Mouse (Mus musculus): ENCODE measurements around the gene Podnl1. TPM values are rescaled to one million over a fixed set of nuclear protein-coding genes. Genes with fewer than 3 reads are reported as not detected.

Gene Podnl1
- polyA plus RNA-seq, 1 experiment from 2014 or later = 0.34 TPM

DNA sequence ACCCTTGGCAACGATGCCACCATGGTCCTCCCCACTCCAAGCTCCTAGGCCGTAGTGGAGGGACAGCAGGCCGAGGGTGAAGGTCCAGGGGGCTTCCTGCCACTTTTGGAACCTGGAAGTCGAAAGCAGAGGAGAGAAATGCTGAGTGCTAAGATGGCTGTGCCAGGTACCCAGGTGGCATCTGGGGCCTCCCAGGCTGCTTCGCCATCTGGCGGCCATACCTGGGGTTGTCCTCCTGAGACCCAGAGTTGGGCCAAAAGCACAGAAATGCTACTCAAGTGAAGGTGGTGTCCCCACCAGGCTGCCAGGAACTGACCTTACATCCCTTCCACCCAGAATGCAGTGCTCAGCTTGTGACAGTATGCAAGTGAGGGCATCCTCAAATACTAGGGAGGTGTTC, 48.1 kb downstream of the Podnl1 start:
- Histone ChIP-seq H3K9me3 (ENCODE audit: control insufficient read depth, low read length) (no peaks in the 10 kb centered on the region), H3K27ac (ENCODE audit: low read depth, low read length) (no peak overlapping the region), H3K4me2 (replicated peaks; ENCODE audit: low read depth, low read length) (no peak overlapping the region), H3K36me3 (ENCODE audit: control insufficient read depth, insufficient read depth, low read length) (peaks cover 41% of the 10 kb centered on the region), H3K4me3 (ENCODE audit: low read length) (no peak overlapping the region), H3K9ac (ENCODE audit: low read depth, low read length) (no peak overlapping the region), H3K4me1 (ENCODE audit: control insufficient read depth, insufficient read depth, low read length) (peaks cover 9% of the 10 kb centered on the region), H3K27me3 (ENCODE audit: control insufficient read depth, insufficient read depth, low read length) (no peaks in the 10 kb centered on the region)
- 84% methylated on average over 6 of the region's 6 CpGs for WGBS
- no peak for ATAC-seq (ENCODE audit: low FRiP score, low TSS enrichment)

DNA sequence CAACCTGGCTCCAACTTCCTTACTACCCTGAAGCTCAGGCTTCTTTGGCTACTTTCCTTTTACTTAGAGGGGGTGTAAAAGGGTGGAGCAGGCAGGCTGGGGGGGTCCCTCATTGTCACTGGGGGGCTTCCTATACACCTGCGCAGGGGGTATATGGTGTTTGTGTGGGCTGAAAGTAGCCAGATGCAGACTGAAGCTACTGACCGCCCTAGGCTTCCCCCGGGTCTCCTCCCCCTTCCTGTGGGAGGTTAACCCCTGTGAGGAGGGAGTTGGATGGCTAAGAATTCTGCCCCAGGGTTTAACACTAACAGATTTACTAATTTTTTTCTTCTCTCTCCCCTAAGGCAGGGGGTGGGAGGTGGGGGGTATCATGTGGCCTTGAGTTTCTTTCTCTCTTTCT, 50.8 kb downstream of the Podnl1 start:
- Histone ChIP-seq H3K4me2 (replicated peaks; ENCODE audit: low read depth, low read length) (no peak overlapping the region; the same call in 1 of the 2 replicates), H3K27me3 (ENCODE audit: control insufficient read depth, insufficient read depth, low read length) (no peaks in the 10 kb centered on the region), H3K9me3 (ENCODE audit: control insufficient read depth, low read length) (no peaks in the 10 kb centered on the region), H3K4me1 (ENCODE audit: control insufficient read depth, insufficient read depth, low read length) (peaks cover 31% of the 10 kb centered on the region), H3K9ac (ENCODE audit: low read depth, low read length) (peak overlapping the region; percentile 28), H3K27ac (ENCODE audit: low read depth, low read length) (no peak overlapping the region), H3K36me3 (ENCODE audit: control insufficient read depth, insufficient read depth, low read length) (peaks cover 32% of the 10 kb centered on the region), H3K4me3 (ENCODE audit: low read length) (no peak overlapping the region)
- 2% methylated on average over 3 of the region's 3 CpGs for WGBS
- ATAC-seq (ENCODE audit: low FRiP score, low TSS enrichment) = no peak

DNA sequence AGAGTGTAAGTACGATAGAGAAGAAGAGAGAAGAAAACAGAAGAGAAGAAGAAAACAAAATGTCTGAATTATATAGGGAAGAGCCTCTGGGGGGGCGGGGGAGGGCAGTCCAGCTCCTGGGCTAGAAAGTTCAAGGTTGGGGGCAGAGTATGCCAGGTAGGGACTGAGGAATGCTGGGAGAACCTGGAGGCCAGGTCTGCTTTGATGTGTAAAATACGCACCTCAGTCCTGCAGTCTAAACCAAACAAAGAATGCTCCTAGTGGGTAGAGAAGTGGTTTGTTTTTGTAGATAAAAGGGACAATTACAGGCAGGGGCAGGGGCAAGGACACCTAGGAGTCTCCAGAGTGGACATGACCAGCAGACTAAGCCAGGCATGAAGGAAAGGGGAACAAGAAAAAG, 51.6 kb downstream of the Podnl1 start:
- Histone ChIP-seq H3K27me3 (ENCODE audit: control insufficient read depth, insufficient read depth, low read length) (no peaks in the 10 kb centered on the region), H3K9me3 (ENCODE audit: control insufficient read depth, low read length) (no peaks in the 10 kb centered on the region), H3K27ac (ENCODE audit: low read depth, low read length) (no peak overlapping the region), H3K4me2 (replicated peaks; ENCODE audit: low read depth, low read length) (no peak overlapping the region), H3K4me1 (ENCODE audit: control insufficient read depth, insufficient read depth, low read length) (peaks cover 35% of the 10 kb centered on the region), H3K4me3 (ENCODE audit: low read length) (no peak overlapping the region), H3K9ac (ENCODE audit: low read depth, low read length) (no peak overlapping the region), H3K36me3 (ENCODE audit: control insufficient read depth, insufficient read depth, low read length) (peaks cover 23% of the 10 kb centered on the region)
- no peak for ATAC-seq (ENCODE audit: low FRiP score, low TSS enrichment)
- WGBS = 89% methylated on average over 3 of the region's 3 CpGs

DNA sequence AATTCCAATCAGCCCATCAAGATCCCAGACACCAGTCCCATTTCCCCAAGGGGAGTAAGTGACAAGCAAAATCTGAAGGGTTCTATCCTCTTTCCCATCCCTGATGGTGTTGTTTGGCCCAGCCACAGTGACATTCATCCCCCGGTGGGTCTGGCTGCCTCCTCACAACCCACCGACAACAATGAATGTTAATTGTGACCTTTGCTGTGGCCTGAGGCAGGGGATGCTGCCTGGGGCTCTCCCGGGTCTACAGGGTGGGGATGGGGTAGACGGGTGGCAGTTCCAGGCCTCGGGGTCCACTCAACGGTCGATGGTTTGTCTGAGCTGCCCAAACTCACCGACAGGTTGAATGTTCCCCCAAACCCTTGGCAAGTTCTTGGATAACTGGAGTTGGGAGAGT, 52.8 kb downstream of the Podnl1 start:
- Histone ChIP-seq H3K27me3 (ENCODE audit: control insufficient read depth, insufficient read depth, low read length) (no peaks in the 10 kb centered on the region), H3K4me2 (replicated peaks; ENCODE audit: low read depth, low read length) (no peak overlapping the region), H3K9ac (ENCODE audit: low read depth, low read length) (no peak overlapping the region), H3K36me3 (ENCODE audit: control insufficient read depth, insufficient read depth, low read length) (peaks cover 11% of the 10 kb centered on the region), H3K4me1 (ENCODE audit: control insufficient read depth, insufficient read depth, low read length) (peaks cover 42% of the 10 kb centered on the region), H3K27ac (ENCODE audit: low read depth, low read length) (no peak overlapping the region), H3K9me3 (ENCODE audit: control insufficient read depth, low read length) (no peaks in the 10 kb centered on the region), H3K4me3 (ENCODE audit: low read length) (no peak overlapping the region)
- ATAC-seq (ENCODE audit: low FRiP score, low TSS enrichment) = no peak
- WGBS = 73% methylated on average over 8 of the region's 8 CpGs

DNA sequence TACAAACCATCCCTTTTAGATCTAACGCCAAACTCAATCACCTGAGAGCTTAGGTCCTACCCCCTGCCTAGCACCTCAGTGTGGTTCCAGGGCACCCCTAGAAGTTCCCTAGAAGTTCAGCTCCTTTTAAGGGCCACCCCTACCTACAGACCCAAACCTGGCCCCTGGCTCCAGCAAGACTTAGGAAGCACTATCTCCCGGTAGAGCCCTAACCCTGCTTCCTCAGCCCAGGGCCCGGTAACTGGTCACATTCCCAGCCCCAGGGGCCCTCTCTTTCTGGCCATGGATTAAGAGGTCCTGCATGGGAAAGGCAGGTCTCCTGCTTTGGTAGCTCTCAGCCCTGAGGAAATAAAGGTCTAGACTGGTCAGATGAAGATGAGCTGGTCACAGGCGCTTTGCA, 54.2 kb downstream of the Podnl1 start:
- Histone ChIP-seq H3K9me3 (ENCODE audit: control insufficient read depth, low read length) (no peaks in the 10 kb centered on the region), H3K4me3 (ENCODE audit: low read length) (peak overlapping the region; percentile 19; the same call in 1 of the 2 replicates), H3K4me2 (replicated peaks; ENCODE audit: low read depth, low read length) (peak overlapping the region; percentile 39), H3K27ac (ENCODE audit: low read depth, low read length) (peak overlapping the region; percentile 91), H3K27me3 (ENCODE audit: control insufficient read depth, insufficient read depth, low read length) (no peaks in the 10 kb centered on the region), H3K9ac (ENCODE audit: low read depth, low read length) (peak overlapping the region; percentile 42; the same call in 1 of the 2 replicates), H3K36me3 (ENCODE audit: control insufficient read depth, insufficient read depth, low read length) (peaks cover 4% of the 10 kb centered on the region), H3K4me1 (ENCODE audit: control insufficient read depth, insufficient read depth, low read length) (peaks cover 48% of the 10 kb centered on the region)
- WGBS = 13% methylated on average over 4 of the region's 4 CpGs
- no peak; the same call in 1 of the 2 replicates for ATAC-seq (ENCODE audit: low FRiP score, low TSS enrichment)

DNA sequence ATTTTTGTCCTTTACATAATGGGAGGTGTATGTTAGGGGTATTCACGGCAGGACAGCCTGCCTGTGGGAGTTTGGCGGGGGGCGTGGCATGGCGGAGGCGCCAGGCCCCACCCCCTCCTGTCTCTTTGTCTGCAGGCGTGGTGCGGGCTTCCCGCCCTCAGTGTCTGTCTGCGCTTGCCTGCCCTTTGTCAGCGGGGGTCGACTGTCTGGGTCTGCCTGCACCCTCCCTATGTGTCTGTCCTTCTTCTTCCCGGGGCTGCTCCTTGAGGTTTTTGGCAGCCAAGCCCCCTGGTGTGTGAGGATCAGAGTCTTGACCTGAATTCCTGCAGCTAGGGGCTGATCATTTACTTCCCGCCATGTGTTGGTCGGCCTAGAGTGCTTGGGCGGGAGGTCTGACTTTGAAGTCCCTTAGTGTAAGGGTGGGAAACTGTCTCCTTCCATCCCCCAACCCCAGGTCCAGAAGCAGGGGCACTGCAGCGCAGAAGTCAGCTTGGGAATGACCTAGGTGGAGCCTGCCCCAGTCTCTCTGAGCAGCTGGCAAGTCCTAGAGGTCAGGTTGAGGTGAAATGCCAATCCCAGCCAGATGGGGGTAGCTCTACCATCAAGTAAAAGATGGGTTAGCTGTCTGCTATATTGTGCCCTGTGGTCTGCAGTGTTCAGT, 54.9 kb downstream of the Podnl1 start:
- Histone ChIP-seq H3K36me3 (ENCODE audit: control insufficient read depth, insufficient read depth, low read length) (no peaks in the 10 kb centered on the region; the same call in 1 of the 2 replicates), H3K9ac (ENCODE audit: low read depth, low read length) (peak overlapping the region; percentile 42; the same call in 1 of the 2 replicates), H3K9me3 (ENCODE audit: control insufficient read depth, low read length) (no peaks in the 10 kb centered on the region), H3K27me3 (ENCODE audit: control insufficient read depth, insufficient read depth, low read length) (no peaks in the 10 kb centered on the region), H3K4me3 (ENCODE audit: low read length) (peak overlapping the region; percentile 19; the same call in 1 of the 2 replicates), H3K27ac (ENCODE audit: low read depth, low read length) (peak overlapping the region; percentile 91), H3K4me1 (ENCODE audit: control insufficient read depth, insufficient read depth, low read length) (peaks cover 48% of the 10 kb centered on the region), H3K4me2 (replicated peaks; ENCODE audit: low read depth, low read length) (peak overlapping the region; percentile 39)
- WGBS = 1% methylated on average over 16 of the region's 16 CpGs
- peak; percentile 55 for ATAC-seq (ENCODE audit: low FRiP score, low TSS enrichment)

MicroRNAs encoded within 50 kb of the gene (microRNA counts, 519-probe panel; counts per million panel counts)
- microRNA mmu-miR-181c = 3,188 counts per million, percentile 12 among the panel's probes with 10 or more counts
- 3,116 counts per million, percentile 10 among the panel's probes with 10 or more counts for microRNA mmu-miR-709

Small RNA genes within 50 kb of the gene (microRNA-seq; reads per million reads assigned to microRNA genes)
- gene Gm25110 = not detected
- 5,338 reads per million, percentile 91 among the genes with 10 or more reads in this experiment for gene Mir181c
- gene Mir181d = 4,577 reads per million, percentile 90 among the genes with 10 or more reads in this experiment
- gene Mir709 = not detected

Other genes starting within 250 kb of the Podnl1 start
- 24.4 and 27.5 TPM in 2 replicates for gene Adgrl1, start 225.9 kb upstream of the Podnl1 start, polyA plus RNA-seq (2014; fragmentation: Nextera tagmentation; extraction: Ambion mirVana)
- 0.37 and 0.61 TPM in 2 replicates for gene Gm10644, start 170.8 kb upstream of the Podnl1 start, polyA plus RNA-seq (2014; fragmentation: Nextera tagmentation; extraction: Ambion mirVana)
- 68.2 and 71.4 TPM in 2 replicates for gene Asf1b, start 170.5 kb upstream of the Podnl1 start, polyA plus RNA-seq (2014; fragmentation: Nextera tagmentation; extraction: Ambion mirVana)
- gene Prkaca, start 153.0 kb upstream of the Podnl1 start, polyA plus RNA-seq (2014; fragmentation: Nextera tagmentation; extraction: Ambion mirVana) = 123 and 124 TPM in 2 replicates
- 17.9 and 31.9 TPM in 2 replicates for gene Samd1, start 128.3 kb upstream of the Podnl1 start, polyA plus RNA-seq (2014; fragmentation: Nextera tagmentation; extraction: Ambion mirVana)
- 1.2 TPM in 2 replicates for gene 1700067K01Rik, start 124.5 kb upstream of the Podnl1 start, polyA plus RNA-seq (2014; fragmentation: Nextera tagmentation; extraction: Ambion mirVana)
- 3.6 and 5.7 TPM in 2 replicates for gene 2210011C24Rik, start 113.8 kb upstream of the Podnl1 start, polyA plus RNA-seq (2014; fragmentation: Nextera tagmentation; extraction: Ambion mirVana)
- 5.9 and 7.4 TPM in 2 replicates for gene Palm3, start 104.5 kb upstream of the Podnl1 start, polyA plus RNA-seq (2014; fragmentation: Nextera tagmentation; extraction: Ambion mirVana)
- gene Il27ra, start 83.4 kb upstream of the Podnl1 start, polyA plus RNA-seq (2014; fragmentation: Nextera tagmentation; extraction: Ambion mirVana) = 1.4 and 1.6 TPM in 2 replicates
- 0.33 TPM in 1 of 2 replicates, not detected in the other for gene Rln3, start 81.0 kb upstream of the Podnl1 start, polyA plus RNA-seq (2014; fragmentation: Nextera tagmentation; extraction: Ambion mirVana)
- gene Gm10643, start 60.9 kb upstream of the Podnl1 start, polyA plus RNA-seq (2014; fragmentation: Nextera tagmentation; extraction: Ambion mirVana) = 1.2 and 2.2 TPM in 2 replicates
- gene Rfx1, start 59.2 kb upstream of the Podnl1 start, polyA plus RNA-seq (2014; fragmentation: Nextera tagmentation; extraction: Ambion mirVana) = 10.4 and 13.7 TPM in 2 replicates
- 10.4 and 18.3 TPM in 2 replicates for gene Dcaf15, start 21.2 kb upstream of the Podnl1 start, polyA plus RNA-seq (2014; fragmentation: Nextera tagmentation; extraction: Ambion mirVana)
- 11.7 and 17.7 TPM in 2 replicates for gene Cc2d1a, start 21.9 kb downstream of the Podnl1 start, polyA plus RNA-seq (2014; fragmentation: Nextera tagmentation; extraction: Ambion mirVana)
- 0.87 and 1.2 TPM in 2 replicates for gene 4930432K21Rik, start 22.0 kb downstream of the Podnl1 start, polyA plus RNA-seq (2014; fragmentation: Nextera tagmentation; extraction: Ambion mirVana)
- gene Nanos3, start 59.2 kb downstream of the Podnl1 start, polyA plus RNA-seq (2014; fragmentation: Nextera tagmentation; extraction: Ambion mirVana) = 4.3 and 5.5 TPM in 2 replicates
- 10.2 and 15.7 TPM in 2 replicates for gene Zswim4, start 111.1 kb downstream of the Podnl1 start, polyA plus RNA-seq (2014; fragmentation: Nextera tagmentation; extraction: Ambion mirVana)
- 388 TPM in 2 replicates for gene D8Ertd738e, start 123.7 kb downstream of the Podnl1 start, polyA plus RNA-seq (2014; fragmentation: Nextera tagmentation; extraction: Ambion mirVana)
- gene Mri1, start 131.3 kb downstream of the Podnl1 start, polyA plus RNA-seq (2014; fragmentation: Nextera tagmentation; extraction: Ambion mirVana) = 73.2 and 80.1 TPM in 2 replicates
- gene Ccdc130, start 144.4 kb downstream of the Podnl1 start, polyA plus RNA-seq (2014; fragmentation: Nextera tagmentation; extraction: Ambion mirVana) = 15.4 and 21.1 TPM in 2 replicates